ENCODE assay signal across 9 mouse cellular contexts in genomic region chr2:162985923-162986322, GRCm38 (mm10). TPM values are rescaled to one million over a fixed set of nuclear protein-coding genes. Genes with fewer than 3 reads are reported as not detected.
DNase-seq lines count a peak whose midpoint lies in the region; ATAC-seq and TF ChIP-seq lines count a peak whose summit lies in the region.
"Had no signal": no experiment of that assay in that cellular context is flagged by ENCODE, and none has a peak within 500 bp of the region (broad histone marks: within the 10 kb centered on the region; RNA-seq: fewer than 3 reads in every experiment).

No protein-coding gene starts in this region.

- H3K27me3 ChIP-seq in forebrain, embryonic 14.5 days (replicated peaks; ENCODE audit: control insufficient read depth, insufficient read depth, low read length) = no peaks in the 10 kb centered on the region
- no peaks in the 10 kb centered on the region for H3K27me3 ChIP-seq in forebrain, embryonic 10.5 days (ENCODE audit: poor library complexity, severe bottlenecking)
- H3K27me3 ChIP-seq in stomach, postnatal 0 days (ENCODE audit: control insufficient read depth, insufficient read depth, low read length) = no peaks in the 10 kb centered on the region

- H3K36me3 ChIP-seq in forebrain, embryonic 14.5 days (ENCODE audit: control insufficient read depth, insufficient read depth, low read length) = no peaks in the 10 kb centered on the region
- H3K36me3 ChIP-seq in forebrain, embryonic 10.5 days (replicated peaks) = no peaks in the 10 kb centered on the region
- no peaks in the 10 kb centered on the region for H3K36me3 ChIP-seq in stomach, postnatal 0 days (ENCODE audit: control insufficient read depth, insufficient read depth, low read length)

- H3K9ac ChIP-seq in forebrain, embryonic 14.5 days (ENCODE audit: low read length) = no peak overlapping the region
- no peak overlapping the region for H3K9ac ChIP-seq in stomach, postnatal 0 days (ENCODE audit: low read length)

- no peak overlapping the region for H3K4me3 ChIP-seq in forebrain, embryonic 14.5 days (ENCODE audit: low read depth, low read length)
- H3K4me3 ChIP-seq in forebrain, embryonic 10.5 days = no peak overlapping the region
- H3K4me3 ChIP-seq in stomach, postnatal 0 days (ENCODE audit: low read depth, low read length) = no peak overlapping the region

- H3K4me1 ChIP-seq in forebrain, embryonic 14.5 days (ENCODE audit: control insufficient read depth, insufficient read depth, low read length) = no peaks in the 10 kb centered on the region
- no peaks in the 10 kb centered on the region for H3K4me1 ChIP-seq in forebrain, embryonic 10.5 days
- 0 out of 2 replicates have a peak, but pooled peaks cover 2% of the 10 kb centered on the region for H3K4me1 ChIP-seq in stomach, postnatal 0 days (replicated peaks; ENCODE audit: control insufficient read depth, insufficient read depth)

- TF ChIP-seq CTCF in stomach, postnatal 0 days (IDR thresholded peaks at IDR 0.05; ENCODE audit: low read depth) = no peak

- TF ChIP-seq EP300 in stomach, postnatal 0 days (optimal IDR thresholded peaks at IDR 0.05) = no peak

- no peaks in the 10 kb centered on the region for H3K9me3 ChIP-seq in forebrain, embryonic 14.5 days (replicated peaks; ENCODE audit: control insufficient read depth, low read length)
- H3K9me3 ChIP-seq in forebrain, embryonic 10.5 days = no peaks in the 10 kb centered on the region
- H3K9me3 ChIP-seq in stomach, postnatal 0 days (ENCODE audit: control insufficient read depth, low read length) = no peaks in the 10 kb centered on the region

- 31% methylated on average over 3 of the region's 3 CpGs for WGBS in forebrain, embryonic 14.5 days
- 85% methylated on average over 3 of the region's 3 CpGs for WGBS in forebrain, embryonic 10.5 days
- 33% methylated on average over 3 of the region's 3 CpGs for WGBS in stomach, postnatal 0 days

- no peak for ATAC-seq in forebrain, embryonic 14.5 days
- ATAC-seq in stomach, postnatal 0 days (ENCODE audit: low FRiP score, low TSS enrichment) = peak; percentile 89

- DNase-seq in forebrain, embryonic 14.5 days (ENCODE audit: low spot score) = peak; percentile 69
- no peak for DNase-seq in forebrain, embryonic 10.5 days (ENCODE audit: extremely low spot score, low spot score)
- peak; percentile 68 to 70 for DNase-seq in right cerebral cortex, postnatal 10 days (ENCODE audit: low spot score in 2 of 2)
- no peak for DNase-seq in right cerebral cortex, adult 18-20 months
- peak; percentile 95 to 97 for DNase-seq in kidney, postnatal 36 days
- peak; percentile 87 for DNase-seq in stomach, postnatal 0 days (ENCODE audit: low spot score)
- DNase-seq in thymus, postnatal 0 days (ENCODE audit: low spot score) = no peak
- DNase-seq in gastrocnemius, postnatal 25 days = no peak
- DNase-seq: cerebellum, adult 8-10 months had no signal

- no peak overlapping the region for H3K4me2 ChIP-seq in forebrain, embryonic 14.5 days (ENCODE audit: low read length)
- no peak overlapping the region for H3K4me2 ChIP-seq in stomach, postnatal 0 days (replicated peaks; ENCODE audit: low read depth)

- no peak overlapping the region for H3K27ac ChIP-seq in forebrain, embryonic 14.5 days (ENCODE audit: low read depth, low read length)
- no peak overlapping the region for H3K27ac ChIP-seq in forebrain, embryonic 10.5 days
- no peak overlapping the region for H3K27ac ChIP-seq in stomach, postnatal 0 days (replicated peaks)

RNA-seq across cellular contexts. Expression of gene Sgk2, which starts 1.2 kb away (rescaled TPM):
- polyA plus RNA-seq in forebrain, embryonic 14.5 days (2014; fragmentation: Nextera tagmentation; extraction: Ambion mirVana) = not detected in 2 replicates
- not detected in 2 replicates for polyA plus RNA-seq in forebrain, embryonic 10.5 days (2016; fragmentation: Nextera tagmentation; extraction: Ambion mirVana)
- polyA plus RNA-seq in stomach, postnatal 0 days (2015; fragmentation: Nextera tagmentation; extraction: Ambion mirVana) = 2.6 and 3.3 TPM in 2 replicates
- polyA plus RNA-seq in thymus, postnatal 0 days (2015; fragmentation: Nextera tagmentation; extraction: Ambion mirVana) = 0.10 and 0.22 TPM in 2 replicates
- not detected for total RNA-seq in gastrocnemius, postnatal 25 days (2021)

RNA-seq across cellular contexts. Expression of gene Ift52, which starts 31.2 kb away (rescaled TPM):
- 39.9 and 42.6 TPM in 2 replicates for polyA plus RNA-seq in forebrain, embryonic 14.5 days (2014; fragmentation: Nextera tagmentation; extraction: Ambion mirVana)
- polyA plus RNA-seq in forebrain, embryonic 10.5 days (2016; fragmentation: Nextera tagmentation; extraction: Ambion mirVana) = 50.0 and 52.2 TPM in 2 replicates
- polyA plus RNA-seq in stomach, postnatal 0 days (2015; fragmentation: Nextera tagmentation; extraction: Ambion mirVana) = 32.3 and 34.3 TPM in 2 replicates
- polyA plus RNA-seq in thymus, postnatal 0 days (2015; fragmentation: Nextera tagmentation; extraction: Ambion mirVana) = 54.7 and 59.2 TPM in 2 replicates
- total RNA-seq in gastrocnemius, postnatal 25 days (2021) = 10 to 100 TPM; 10.6 to 12.6 TPM

RNA-seq across cellular contexts. Expression of gene L3mbtl1, which starts 42.7 kb away (rescaled TPM):
- polyA plus RNA-seq in forebrain, embryonic 14.5 days (2014; fragmentation: Nextera tagmentation; extraction: Ambion mirVana) = 0.11 and 0.70 TPM in 2 replicates
- polyA plus RNA-seq in forebrain, embryonic 10.5 days (2016; fragmentation: Nextera tagmentation; extraction: Ambion mirVana) = 0.11 and 0.33 TPM in 2 replicates
- 0.02 and 0.24 TPM in 2 replicates for polyA plus RNA-seq in stomach, postnatal 0 days (2015; fragmentation: Nextera tagmentation; extraction: Ambion mirVana)
- 0.05 TPM in 1 of 2 replicates, not detected in the other for polyA plus RNA-seq in thymus, postnatal 0 days (2015; fragmentation: Nextera tagmentation; extraction: Ambion mirVana)
- total RNA-seq in gastrocnemius, postnatal 25 days (2021) = under 1 TPM in 1 of 2 experiments, not detected in 1; 0.13 TPM

RNA-seq across cellular contexts. Expression of gene Srsf6, which starts 54.6 kb away (rescaled TPM):
- polyA plus RNA-seq in forebrain, embryonic 14.5 days (2014; fragmentation: Nextera tagmentation; extraction: Ambion mirVana) = 149 and 173 TPM in 2 replicates
- polyA plus RNA-seq in forebrain, embryonic 10.5 days (2016; fragmentation: Nextera tagmentation; extraction: Ambion mirVana) = 291 and 302 TPM in 2 replicates
- polyA plus RNA-seq in stomach, postnatal 0 days (2015; fragmentation: Nextera tagmentation; extraction: Ambion mirVana) = 64.8 and 67.5 TPM in 2 replicates
- polyA plus RNA-seq in thymus, postnatal 0 days (2015; fragmentation: Nextera tagmentation; extraction: Ambion mirVana) = 203 and 212 TPM in 2 replicates
- total RNA-seq in gastrocnemius, postnatal 25 days (2021) = 10 to 100 TPM; 40.2 to 45.2 TPM

Comparison
In these comparisons a context has a peak if more than half of its experiments do, and no peak if none do; other contexts are left out.
1. DNase-seq: peak in forebrain, embryonic 14.5 days (single experiment), right cerebral cortex, postnatal 10 days (2 of 2), kidney, postnatal 36 days (2 of 2) and stomach, postnatal 0 days (single experiment); none in forebrain, embryonic 10.5 days (single experiment), right cerebral cortex, adult 18-20 months (single experiment), thymus, postnatal 0 days (single experiment) and gastrocnemius, postnatal 25 days (single experiment).